Mouse (Mus musculus) intestine, postnatal 0 days (tissue): ENCODE data around the gene Ltbr. TPM values are rescaled to one million over a fixed set of nuclear protein-coding genes. Genes with fewer than 3 reads are reported as not detected.
A peak's percentile ranks its signal among the peaks of the same experiment; 100 is the strongest.

Experiments
- ATAC-seq: fragments of 200-750 bp; cut with Nextera tagmentation; 2 replicates; pipeline ENCODE4 v1.8.0; 2017; ENCODE audit warnings: mild to moderate bottlenecking, moderate TSS enrichment, moderate library complexity
- H3K27ac ChIP-seq: fragments of 300-500 bp; sonication (generic); 2 replicates; pipeline ENCODE4 v1.5.1; 2014; ENCODE audit warnings: mild to moderate bottlenecking, low read depth, low read length, moderate library complexity
- H3K27me3 ChIP-seq: fragments of 300-500 bp; sonication (generic); replicated peaks from 2 replicates; pipeline ENCODE4 v1.6.1; 2014; ENCODE audit warnings: low read length, mixed read lengths; ENCODE audit not compliant: control insufficient read depth, insufficient read depth
- H3K36me3 ChIP-seq: fragments of 300-500 bp; sonication (generic); 2 replicates; pipeline ENCODE4 v1.6.1; 2014; ENCODE audit warnings: mild to moderate bottlenecking, moderate library complexity; ENCODE audit not compliant: control insufficient read depth, insufficient read depth
- H3K4me1 ChIP-seq: fragments of 300-500 bp; sonication (generic); replicated peaks from 2 replicates; pipeline ENCODE4 v1.6.1; 2014; ENCODE audit warnings: antibody characterized with exemption, low read length, mixed read lengths; ENCODE audit not compliant: control insufficient read depth, insufficient read depth
- H3K4me2 ChIP-seq: fragments of 300-500 bp; sonication (generic); replicated peaks from 2 replicates; pipeline ENCODE4 v1.6.1; 2014; ENCODE audit warnings: low read depth, mild to moderate bottlenecking, moderate library complexity
- H3K4me3 ChIP-seq: fragments of 300-500 bp; sonication (generic); 2 replicates; pipeline ENCODE4 v1.5.1; 2014; ENCODE audit warnings: low read depth, low read length
- H3K9ac ChIP-seq: fragments of 300-500 bp; sonication (generic); 2 replicates; pipeline ENCODE4 v1.6.1; 2014; ENCODE audit warnings: mild to moderate bottlenecking, low read depth, low read length
- H3K9me3 ChIP-seq: fragments of 300-500 bp; sonication (generic); 2 replicates; pipeline ENCODE4 v1.6.1; 2016; ENCODE audit warnings: mixed run types; ENCODE audit not compliant: control insufficient read depth
- CTCF ChIP-seq: sonication (generic); IDR thresholded peaks from 2 replicates; pipeline ENCODE4 v1.5.1; 2016; ENCODE audit warnings: low read depth, mild to moderate bottlenecking, control low read depth, antibody characterized with exemption, moderate library complexity
- WGBS: fragments of 180-500 bp; shearing (Covaris S2); extraction: QIAGEN DNeasy Blood & Tissue Kit; methylation state at CpG from one replicate; pipeline ENCODE4 v1.1.7; 2014; 5-methylcytosine and 5-hydroxymethylcytosine counted together
- polyA plus RNA-seq: library from polyadenylated mRNA; unstranded; fragments of >200 nt; fragmentation: Nextera tagmentation; extraction: Ambion mirVana; gene quantifications from 2 replicates; pipeline ENCODE4 v1.2.1, GENCODE M21; 2015

The Ltbr gene
- polyA plus RNA-seq, 1 experiment from 2014 or later = 104 TPM

GRCm38 (mm10) chr6:125325337-125325736, 11.7 kb upstream of the Ltbr start:
- ATAC-seq = 0 out of 2 replicates have a peak, but pooled peaks have one; percentile 23
- no peak overlapping the region for H3K4me3 ChIP-seq
- no peak overlapping the region for H3K4me2 ChIP-seq
- 36% methylated on average over 6 of the region's 6 CpGs for WGBS
- H3K9me3 ChIP-seq = no peaks in the 10 kb centered on the region
- H3K27ac ChIP-seq = no peak overlapping the region
- H3K36me3 ChIP-seq = no peaks in the 10 kb centered on the region
- no peaks in the 10 kb centered on the region for H3K4me1 ChIP-seq
- no peak for TF ChIP-seq CTCF
- H3K27me3 ChIP-seq = no peaks in the 10 kb centered on the region; the same call in 1 of the 2 replicates
- no peak overlapping the region for H3K9ac ChIP-seq

GRCm38 (mm10) chr6:125323547-125323946, 9.9 kb upstream of the Ltbr start:
- ATAC-seq = no peak
- Histone ChIP-seq H3K9ac (no peak overlapping the region), H3K4me2 (no peak overlapping the region), H3K9me3 (no peaks in the 10 kb centered on the region), H3K4me3 (no peak overlapping the region), H3K27me3 (no peaks in the 10 kb centered on the region; the same call in 1 of the 2 replicates), H3K36me3 (no peaks in the 10 kb centered on the region), H3K4me1 (no peaks in the 10 kb centered on the region), H3K27ac (no peak overlapping the region)
- TF ChIP-seq CTCF = no peak
- WGBS = 46% methylated on average over 6 of the region's 6 CpGs

DNA sequence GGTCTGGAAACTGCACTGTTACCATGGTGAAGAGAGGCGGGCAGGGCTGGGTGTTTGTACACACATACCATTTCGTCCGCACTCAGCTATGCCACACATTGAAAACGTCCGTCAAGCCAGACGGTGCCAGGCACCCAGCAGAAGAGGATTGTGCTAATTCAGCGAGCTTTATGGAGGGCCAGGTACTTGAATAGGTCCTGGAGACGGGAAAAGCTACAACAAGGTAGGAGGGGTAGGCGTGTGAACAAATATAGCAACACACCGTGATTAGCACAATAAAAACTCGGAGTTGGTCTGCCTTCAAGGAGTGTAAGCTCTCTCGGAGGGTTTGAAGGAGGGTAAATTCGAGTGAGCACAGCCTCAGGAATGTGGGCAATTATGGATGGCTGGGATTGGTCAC, 9.1 kb upstream of the Ltbr start:
- ATAC-seq = no peak

DNA sequence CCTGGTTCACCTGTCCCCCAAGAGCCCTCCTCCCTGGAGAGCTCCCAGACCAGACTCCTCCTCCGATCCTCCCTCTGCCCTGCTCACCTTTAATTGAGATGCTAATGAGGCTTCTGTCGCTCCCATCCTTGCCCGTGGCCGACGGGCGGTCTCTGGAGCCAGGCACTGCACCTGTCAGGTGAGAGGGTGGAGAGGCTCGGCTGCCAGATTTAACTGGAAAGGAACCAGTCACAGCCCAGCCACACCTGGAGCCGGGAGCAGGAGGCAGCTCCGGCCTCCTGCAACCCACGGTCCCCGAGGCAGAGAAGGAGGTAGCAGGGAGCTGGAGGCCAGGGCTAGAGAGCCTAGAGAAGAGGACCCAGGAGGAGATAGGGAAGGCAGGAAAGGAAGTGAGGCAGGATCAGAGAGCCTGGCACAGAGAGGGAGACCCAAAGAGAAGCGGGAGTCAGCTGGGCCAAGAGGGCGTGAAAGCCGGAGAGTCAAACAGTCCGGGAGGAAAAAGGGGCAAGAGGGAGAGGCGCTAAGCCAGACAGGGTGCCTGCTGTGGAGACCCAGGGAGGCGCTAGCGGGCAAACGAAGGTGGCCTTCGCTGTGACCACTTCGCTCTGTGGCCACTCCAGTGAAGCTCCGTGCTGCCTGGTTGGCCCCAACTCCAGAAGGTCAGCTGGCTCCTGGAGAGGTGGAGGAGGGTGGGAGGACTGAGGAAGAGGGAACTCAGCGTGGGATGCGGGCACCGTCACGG, 7.6 kb upstream of the Ltbr start:
- Histone ChIP-seq H3K27me3 (no peaks in the 10 kb centered on the region; the same call in 1 of the 2 replicates), H3K9ac (no peak overlapping the region), H3K4me1 (no peaks in the 10 kb centered on the region), H3K9me3 (no peaks in the 10 kb centered on the region), H3K4me2 (peak overlapping the region; percentile 30; the same call in 1 of the 2 replicates), H3K27ac (no peak overlapping the region), H3K4me3 (no peak overlapping the region), H3K36me3 (no peaks in the 10 kb centered on the region)
- WGBS = 34% methylated on average over 26 of the region's 26 CpGs
- TF ChIP-seq CTCF = peak; percentile 20; the same call in 1 of the 2 replicates
- ATAC-seq = no peak

More for the DNA sequence above, 9.1 kb upstream of the Ltbr start:
- 55% methylated on average over 13 of the region's 13 CpGs for WGBS
- Histone ChIP-seq H3K4me2 (no peak overlapping the region), H3K27me3 (no peaks in the 10 kb centered on the region; the same call in 1 of the 2 replicates), H3K36me3 (no peaks in the 10 kb centered on the region), H3K27ac (no peak overlapping the region), H3K9me3 (no peaks in the 10 kb centered on the region), H3K4me3 (no peak overlapping the region), H3K4me1 (no peaks in the 10 kb centered on the region), H3K9ac (no peak overlapping the region)
- TF ChIP-seq CTCF = no peak

GRCm38 (mm10) chr6:125320323-125320722, 6.6 kb upstream of the Ltbr start, which contains the start of gene Scnn1a:
TSS of gene Scnn1a (plus strand) at chr6:125320659.
- H3K4me2 ChIP-seq = peak within 1 kb of the TSS; percentile 30; the same call in 1 of the 2 replicates
- H3K9ac ChIP-seq = no peak within 1 kb of the TSS
- 93% methylated on average over 1 of the region's 1 CpGs for WGBS
- no peaks in the 10 kb centered on the region for H3K36me3 ChIP-seq
- no peaks in the 10 kb centered on the region for H3K9me3 ChIP-seq
- peak; percentile 23; the same call in 1 of the 2 replicates for ATAC-seq
- H3K4me3 ChIP-seq = no peak within 1 kb of the TSS
- H3K27me3 ChIP-seq = no peaks in the 10 kb centered on the region; the same call in 1 of the 2 replicates
- no peak within 1 kb of the TSS for H3K27ac ChIP-seq
- no peak for TF ChIP-seq CTCF
- H3K4me1 ChIP-seq = no peaks in the 10 kb centered on the region

- TF ChIP-seq CTCF = peak; percentile 32; the same call in 1 of the 2 replicates
- H3K27me3 ChIP-seq = no peaks in the 10 kb centered on the region; the same call in 1 of the 2 replicates
- no peak for ATAC-seq
Measured at GRCm38 (mm10) chr6:125319919-125320296, 6.2 kb upstream of the Ltbr start.

More at GRCm38 (mm10) chr6:125319919-125320296, 6.2 kb upstream of the Ltbr start:
- no peak overlapping the region for H3K27ac ChIP-seq
- no peaks in the 10 kb centered on the region for H3K36me3 ChIP-seq
- no peak overlapping the region for H3K4me2 ChIP-seq
- H3K4me3 ChIP-seq = no peak overlapping the region
- no peak overlapping the region for H3K9ac ChIP-seq
- H3K9me3 ChIP-seq = no peaks in the 10 kb centered on the region
- H3K4me1 ChIP-seq = no peaks in the 10 kb centered on the region
